Mouse (Mus musculus): ENCODE data around the gene Syt1. TPM values are rescaled to one million over a fixed set of nuclear protein-coding genes. Genes with fewer than 3 reads are reported as not detected.

Gene Syt1
- polyA plus RNA-seq, 1 experiment from 2014 or later, result 0.12 TPM

DNA sequence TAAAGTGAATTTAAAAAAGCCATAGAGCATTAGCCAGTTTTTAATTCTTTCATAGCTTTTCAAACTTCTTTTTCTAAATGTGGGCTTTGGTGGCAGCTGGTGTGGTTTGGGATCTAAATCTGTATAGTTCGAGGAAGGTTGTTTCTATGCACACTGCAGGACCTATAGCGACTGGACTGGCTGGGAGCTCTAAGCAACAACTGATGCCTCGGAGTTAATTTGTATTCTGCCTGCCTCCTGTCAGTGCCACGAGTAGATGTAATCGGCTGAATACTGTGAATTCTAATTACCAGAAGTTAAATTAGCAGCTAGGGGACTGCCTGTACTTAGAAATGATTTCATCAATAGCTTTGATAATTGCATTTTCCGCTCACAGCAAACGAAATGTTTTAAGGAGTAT is 374.7 kb downstream of the Syt1 start:
- Histone ChIP-seq H3K9ac (replicated peaks; ENCODE audit: low read depth) (no peak overlapping the region), H3K9me3 (ENCODE audit: low read length) (no peaks in the 10 kb centered on the region), H3K36me3 (ENCODE audit: insufficient read depth, low read length) (no peaks in the 10 kb centered on the region), H3K4me3 (ENCODE audit: low read depth, low read length) (no peak overlapping the region), H3K27ac (ENCODE audit: low read length) (no peak overlapping the region), H3K4me2 (replicated peaks; ENCODE audit: low read depth, low read length) (no peak overlapping the region), H3K4me1 (ENCODE audit: insufficient read depth, low read depth, low read length) (no peaks in the 10 kb centered on the region), H3K27me3 (replicated peaks; ENCODE audit: insufficient read depth, low read length) (no peaks in the 10 kb centered on the region)
- WGBS, result 84% methylated on average over 7 of the region's 7 CpGs
- ATAC-seq, result no peak
- DNase-seq (ENCODE audit: low spot score), result no peak
- no peak for TF ChIP-seq EP300 (IDR thresholded peaks at IDR 0.05)
- TF ChIP-seq CTCF (IDR thresholded peaks at IDR 0.05), result no peak

DNA sequence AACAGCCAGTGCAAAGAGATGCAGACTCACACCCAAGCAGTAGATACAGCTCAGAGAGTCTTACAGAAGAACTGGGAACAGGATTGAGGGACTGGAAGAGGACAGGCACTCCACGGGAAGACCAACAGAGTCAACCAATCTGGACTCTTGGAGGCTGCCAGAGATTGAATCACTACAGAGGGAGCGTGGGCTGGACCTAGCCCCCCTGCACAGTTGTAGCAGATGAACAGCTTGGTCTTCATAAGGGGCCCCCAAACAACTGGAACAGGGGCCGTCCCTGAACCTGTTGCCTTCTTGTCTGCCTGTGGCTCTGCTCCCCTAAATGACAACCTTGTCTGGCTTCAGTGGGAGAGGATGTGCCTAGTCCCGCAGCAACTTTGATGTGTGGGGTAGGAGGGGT is 375.2 kb downstream of the Syt1 start:
- ATAC-seq, result no peak
- Histone ChIP-seq H3K27me3 (replicated peaks; ENCODE audit: insufficient read depth, low read length) (no peaks in the 10 kb centered on the region), H3K4me3 (ENCODE audit: low read depth, low read length) (no peak overlapping the region), H3K36me3 (ENCODE audit: insufficient read depth, low read length) (no peaks in the 10 kb centered on the region), H3K9me3 (ENCODE audit: low read length) (no peaks in the 10 kb centered on the region), H3K27ac (ENCODE audit: low read length) (no peak overlapping the region), H3K4me1 (ENCODE audit: insufficient read depth, low read depth, low read length) (no peaks in the 10 kb centered on the region), H3K4me2 (replicated peaks; ENCODE audit: low read depth, low read length) (no peak overlapping the region), H3K9ac (replicated peaks; ENCODE audit: low read depth) (no peak overlapping the region)
- DNase-seq (ENCODE audit: low spot score), result no peak
- TF ChIP-seq EP300 (IDR thresholded peaks at IDR 0.05) (no peak), CTCF (IDR thresholded peaks at IDR 0.05) (no peak)
- WGBS, result 85% methylated on average over 4 of the region's 4 CpGs

DNA sequence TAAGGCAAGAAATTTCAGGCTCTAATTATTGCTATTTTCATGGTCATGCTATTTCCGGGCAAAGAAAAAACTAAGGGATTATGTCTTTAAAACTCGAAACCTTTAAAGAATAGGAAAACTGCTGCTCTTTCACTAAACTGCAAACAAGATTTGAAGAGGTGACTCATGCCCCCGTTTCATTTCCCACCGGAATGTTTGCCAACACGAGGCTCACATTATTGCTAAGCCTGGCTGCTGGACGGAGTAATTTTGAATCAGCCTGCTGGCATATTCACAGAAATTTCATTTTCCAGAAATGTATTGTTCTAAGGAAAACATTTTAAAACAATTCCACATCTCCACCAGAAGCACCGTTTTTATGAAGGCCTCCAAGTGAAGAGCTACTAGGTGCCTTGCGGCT is 379.9 kb downstream of the Syt1 start:
- H3K27ac ChIP-seq (ENCODE audit: low read length), result no peak overlapping the region
- no peak for ATAC-seq
- H3K36me3 ChIP-seq (ENCODE audit: insufficient read depth, low read length), result no peaks in the 10 kb centered on the region

DNA sequence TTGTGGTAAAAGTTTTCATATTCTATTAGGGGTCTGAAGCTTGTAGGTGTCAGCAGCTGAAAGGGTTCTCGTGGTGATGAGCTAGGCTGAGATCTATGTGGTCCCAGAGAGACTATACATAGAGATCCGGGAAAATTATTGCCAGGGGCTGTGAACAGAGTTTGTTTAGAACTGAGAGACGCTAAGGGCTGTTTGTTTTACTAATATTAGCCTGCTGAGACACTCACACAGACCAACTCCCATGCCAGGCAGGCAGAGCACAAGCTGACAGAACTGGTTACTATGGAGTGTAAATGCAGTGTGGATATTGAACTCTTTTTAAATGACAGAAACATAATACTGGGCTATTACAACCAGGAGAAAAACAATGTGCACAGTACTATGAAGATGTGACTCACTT is 384.4 kb downstream of the Syt1 start:
- WGBS, result 21% methylated on average over 3 of the region's 3 CpGs
- no peak; the same call in 1 of the 2 replicates for ATAC-seq
- TF ChIP-seq EP300 (IDR thresholded peaks at IDR 0.05) (no peak), CTCF (IDR thresholded peaks at IDR 0.05) (no peak)
- no peaks in the 10 kb centered on the region for H3K36me3 ChIP-seq (ENCODE audit: insufficient read depth, low read length)
- no peaks in the 10 kb centered on the region for H3K9me3 ChIP-seq (ENCODE audit: low read length)
- no peak overlapping the region for H3K27ac ChIP-seq (ENCODE audit: low read length)
- H3K27me3 ChIP-seq (replicated peaks; ENCODE audit: insufficient read depth, low read length), result no peaks in the 10 kb centered on the region
- no peak for DNase-seq (ENCODE audit: low spot score)
- H3K4me3 ChIP-seq (ENCODE audit: low read depth, low read length), result no peak overlapping the region
- H3K9ac ChIP-seq (replicated peaks; ENCODE audit: low read depth), result no peak overlapping the region
- no peaks in the 10 kb centered on the region for H3K4me1 ChIP-seq (ENCODE audit: insufficient read depth, low read depth, low read length)
- no peak overlapping the region for H3K4me2 ChIP-seq (replicated peaks; ENCODE audit: low read depth, low read length)

More for the DNA sequence above, 379.9 kb downstream of the Syt1 start:
- no peak for TF ChIP-seq EP300 (IDR thresholded peaks at IDR 0.05)
- no peak for TF ChIP-seq CTCF (IDR thresholded peaks at IDR 0.05)
- DNase-seq (ENCODE audit: low spot score), result no peak
- no peak overlapping the region for H3K4me3 ChIP-seq (ENCODE audit: low read depth, low read length)
- 67% methylated on average over 8 of the region's 8 CpGs for WGBS
- no peak overlapping the region for H3K4me2 ChIP-seq (replicated peaks; ENCODE audit: low read depth, low read length)
- no peaks in the 10 kb centered on the region for H3K27me3 ChIP-seq (replicated peaks; ENCODE audit: insufficient read depth, low read length)
- no peak overlapping the region for H3K9ac ChIP-seq (replicated peaks; ENCODE audit: low read depth)
- H3K9me3 ChIP-seq (ENCODE audit: low read length), result no peaks in the 10 kb centered on the region
- H3K4me1 ChIP-seq (ENCODE audit: insufficient read depth, low read depth, low read length), result no peaks in the 10 kb centered on the region

DNA sequence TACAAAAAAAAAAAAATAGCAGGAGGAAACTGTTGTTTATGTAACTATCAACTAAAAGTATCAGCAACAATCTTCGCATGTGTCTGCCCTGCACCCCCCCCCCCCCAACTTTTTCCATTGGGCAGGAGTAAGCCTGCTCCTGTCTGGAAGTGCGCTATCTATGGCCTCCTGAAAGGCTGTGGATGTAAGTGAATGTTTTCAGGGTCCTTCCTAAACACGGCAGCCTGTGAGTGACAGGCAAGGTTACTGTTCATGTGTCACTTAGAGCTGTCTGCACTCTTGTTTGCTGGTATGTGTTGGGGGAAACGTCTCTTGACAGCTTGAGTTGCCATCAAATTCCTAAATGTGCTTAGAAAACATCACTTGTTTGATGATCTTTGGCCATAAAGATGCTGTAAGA is 387.8 kb downstream of the Syt1 start:
- Histone ChIP-seq H3K9me3 (ENCODE audit: low read length) (no peaks in the 10 kb centered on the region), H3K4me3 (ENCODE audit: low read depth, low read length) (no peak overlapping the region), H3K27me3 (replicated peaks; ENCODE audit: insufficient read depth, low read length) (no peaks in the 10 kb centered on the region), H3K27ac (ENCODE audit: low read length) (no peak overlapping the region), H3K36me3 (ENCODE audit: insufficient read depth, low read length) (no peaks in the 10 kb centered on the region), H3K4me1 (ENCODE audit: insufficient read depth, low read depth, low read length) (no peaks in the 10 kb centered on the region), H3K4me2 (replicated peaks; ENCODE audit: low read depth, low read length) (no peak overlapping the region), H3K9ac (replicated peaks; ENCODE audit: low read depth) (no peak overlapping the region)
- TF ChIP-seq CTCF (IDR thresholded peaks at IDR 0.05), result no peak
- TF ChIP-seq EP300 (IDR thresholded peaks at IDR 0.05), result no peak
- ATAC-seq (no peak), DNase-seq (ENCODE audit: low spot score) (no peak)
- 35% methylated on average over 4 of the region's 4 CpGs for WGBS

DNA sequence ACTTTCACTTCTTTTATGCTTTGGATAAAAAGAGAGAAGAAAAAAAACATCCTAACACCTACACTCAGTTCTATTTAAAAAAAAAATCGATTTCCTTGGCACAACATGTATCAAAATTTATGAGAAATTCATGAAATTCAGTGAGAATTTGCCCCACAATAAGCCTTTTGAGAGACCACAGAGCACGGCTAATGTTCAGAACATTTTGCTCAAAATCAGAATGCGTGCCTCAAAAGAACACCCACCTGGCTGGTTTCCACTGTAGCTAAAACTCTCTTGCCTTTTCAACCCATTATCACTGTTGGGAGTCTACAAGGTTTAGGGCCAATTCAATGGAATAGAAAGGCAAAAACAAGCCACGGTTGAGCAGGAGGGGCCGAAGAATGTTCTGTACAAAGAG is 390.9 kb downstream of the Syt1 start:
- 84% methylated on average over 5 of the region's 5 CpGs for WGBS

DNA sequence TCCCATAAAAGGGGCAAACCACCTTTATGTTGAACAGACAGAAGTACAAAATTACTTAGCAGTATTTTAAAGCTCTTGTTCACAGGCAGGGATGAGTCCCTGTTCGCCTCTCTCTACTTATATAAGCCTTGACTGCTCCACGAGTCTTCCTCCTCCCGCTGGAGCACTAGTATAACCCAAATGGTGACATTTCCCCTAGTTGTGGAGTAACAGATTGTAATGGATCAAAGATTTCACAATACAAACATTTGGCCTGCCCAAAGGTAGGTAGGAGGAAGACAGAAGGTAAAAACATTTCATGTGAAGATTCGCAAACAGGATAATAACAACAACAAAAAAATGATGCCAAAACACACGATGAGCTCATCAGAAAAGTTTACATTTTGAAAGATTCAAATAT is 391.6 kb downstream of the Syt1 start:
- H3K4me2 ChIP-seq (replicated peaks; ENCODE audit: low read depth, low read length), result no peak overlapping the region
- H3K9me3 ChIP-seq (ENCODE audit: low read length), result no peaks in the 10 kb centered on the region
- DNase-seq (ENCODE audit: low spot score) (no peak), ATAC-seq (no peak)
- no peak overlapping the region for H3K27ac ChIP-seq (ENCODE audit: low read length)
- no peak overlapping the region for H3K9ac ChIP-seq (replicated peaks; ENCODE audit: low read depth)
- no peaks in the 10 kb centered on the region for H3K27me3 ChIP-seq (replicated peaks; ENCODE audit: insufficient read depth, low read length)
- WGBS, result 79% methylated on average over 5 of the region's 5 CpGs
- H3K36me3 ChIP-seq (ENCODE audit: insufficient read depth, low read length), result no peaks in the 10 kb centered on the region
- no peak for TF ChIP-seq CTCF (IDR thresholded peaks at IDR 0.05)
- no peaks in the 10 kb centered on the region for H3K4me1 ChIP-seq (ENCODE audit: insufficient read depth, low read depth, low read length)
- no peak overlapping the region for H3K4me3 ChIP-seq (ENCODE audit: low read depth, low read length)

More for the DNA sequence above, 390.9 kb downstream of the Syt1 start:
- TF ChIP-seq EP300 (IDR thresholded peaks at IDR 0.05) (no peak), CTCF (IDR thresholded peaks at IDR 0.05) (no peak)
- H3K27me3 ChIP-seq (replicated peaks; ENCODE audit: insufficient read depth, low read length), result no peaks in the 10 kb centered on the region
- ATAC-seq (no peak), DNase-seq (ENCODE audit: low spot score) (no peak)
- H3K27ac ChIP-seq (ENCODE audit: low read length), result no peak overlapping the region
- no peaks in the 10 kb centered on the region for H3K36me3 ChIP-seq (ENCODE audit: insufficient read depth, low read length)
- H3K9ac ChIP-seq (replicated peaks; ENCODE audit: low read depth), result no peak overlapping the region
- no peaks in the 10 kb centered on the region for H3K4me1 ChIP-seq (ENCODE audit: insufficient read depth, low read depth, low read length)
- H3K4me2 ChIP-seq (replicated peaks; ENCODE audit: low read depth, low read length), result no peak overlapping the region
- no peaks in the 10 kb centered on the region for H3K9me3 ChIP-seq (ENCODE audit: low read length)
- H3K4me3 ChIP-seq (ENCODE audit: low read depth, low read length), result no peak overlapping the region
